Mouse (Mus musculus) olfactory bulb, adult 2 months (tissue): ENCODE measurements around the gene Gse1.

ENCODE experiments used
- CTCF ChIP-seq: fragments of 200-500 bp; IDR thresholded peaks from 2 replicates; pipeline ENCODE4 v1.5.1; 2012; ENCODE audit warnings: low read depth, mild to moderate bottlenecking, low read length, moderate library complexity; ENCODE audit not compliant: insufficient read depth
- POLR2A ChIP-seq: fragments of 200-500 bp; IDR thresholded peaks from 2 replicates; pipeline ENCODE4 v1.6.1; 2012; ENCODE audit warnings: mild to moderate bottlenecking, low read depth, low read length, moderate library complexity; ENCODE audit not compliant: insufficient read depth

DNA sequence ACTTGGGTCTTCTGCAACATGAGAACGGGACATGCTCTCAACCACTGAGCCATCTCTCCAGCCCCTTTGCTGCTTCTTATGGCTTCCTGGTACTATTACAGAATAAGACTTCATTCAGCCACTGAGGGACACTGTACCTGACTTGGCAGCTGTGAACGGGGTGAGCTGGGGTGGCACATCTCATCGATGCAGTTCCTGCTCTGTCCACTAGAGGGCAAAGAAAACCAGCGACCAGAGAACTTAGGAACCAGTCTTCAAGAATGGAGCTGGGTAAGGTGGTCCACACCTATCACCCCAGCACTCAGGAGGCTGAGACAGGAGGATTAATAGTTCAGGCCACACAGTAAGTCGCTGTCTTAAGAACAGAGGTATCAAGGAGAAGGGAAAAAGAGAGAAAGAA lies 367.7 kb downstream of the Gse1 start:
- peak; percentile 52 for TF ChIP-seq CTCF
- TF ChIP-seq POLR2A: no peak
